Mouse (Mus musculus) forebrain, embryonic 11.5 days (tissue): Measurements from ENCODE around the gene Kcnk1. TPM values are rescaled to one million over a fixed set of nuclear protein-coding genes. Genes with fewer than 3 reads are reported as not detected.

Experiments
- ATAC-seq: fragments of 200-750 bp; cut with Nextera tagmentation; replicated peaks from 2 replicates; pipeline ENCODE4 v1.8.0; 2017; ENCODE audit warnings: moderate TSS enrichment; ENCODE audit not compliant: low FRiP score
- DNase-seq: peaks from one replicate; pipeline ENCODE4 v3.0.0-alpha.2; 2017; ENCODE audit warnings: low spot score
- H3K27ac ChIP-seq: fragments of 300-500 bp; sonication (generic); 2 replicates; pipeline ENCODE4 v1.5.1; 2014; ENCODE audit warnings: low read depth, low read length
- H3K27me3 ChIP-seq: fragments of 300-500 bp; sonication (generic); 2 replicates; pipeline ENCODE4 v1.6.1; 2014; ENCODE audit warnings: mild to moderate bottlenecking, low read length, mixed read lengths; ENCODE audit not compliant: control insufficient read depth, insufficient read depth
- H3K36me3 ChIP-seq: fragments of 300-500 bp; sonication (generic); 2 replicates; pipeline ENCODE4 v1.6.1; 2014; ENCODE audit warnings: mild to moderate bottlenecking, low read length, moderate library complexity, mixed read lengths; ENCODE audit not compliant: control insufficient read depth, insufficient read depth
- H3K4me1 ChIP-seq: fragments of 300-500 bp; sonication (generic); replicated peaks from 2 replicates; pipeline ENCODE4 v1.6.1; 2014; ENCODE audit warnings: low read length, mixed read lengths; ENCODE audit not compliant: control insufficient read depth, insufficient read depth
- H3K4me2 ChIP-seq: fragments of 300-500 bp; sonication (generic); 2 replicates; pipeline ENCODE4 v1.6.1; 2014; ENCODE audit warnings: low read depth, mild to moderate bottlenecking, low read length, moderate library complexity, mixed read lengths; ENCODE audit not compliant: severe bottlenecking
- H3K4me3 ChIP-seq: fragments of 300-500 bp; sonication (generic); 2 replicates; pipeline ENCODE4 v1.5.1; 2014; ENCODE audit warnings: low read depth, low read length
- H3K9ac ChIP-seq: fragments of 300-500 bp; sonication (generic); 2 replicates; pipeline ENCODE4 v1.6.1; 2014; ENCODE audit warnings: low read length
- H3K9me3 ChIP-seq: fragments of 300-500 bp; sonication (generic); 2 replicates; pipeline ENCODE4 v1.6.1; 2016; ENCODE audit warnings: low read length, mixed read lengths; ENCODE audit not compliant: control insufficient read depth
- WGBS: fragments of 180-500 bp; shearing (Covaris S2); extraction: QIAGEN DNeasy Blood & Tissue Kit; methylation state at CpG from one replicate; pipeline ENCODE4 v1.1.7; 2014; 5-methylcytosine and 5-hydroxymethylcytosine counted together
- polyA plus RNA-seq: library from polyadenylated mRNA; unstranded; fragments of >200 nt; fragmentation: Nextera tagmentation; extraction: Ambion mirVana; gene quantifications from 2 replicates; pipeline ENCODE4 v1.2.1, GENCODE M21; 2014

The Kcnk1 gene
- polyA plus RNA-seq, 1 experiment from 2014 or later, result 8.9 TPM

- Histone ChIP-seq H3K27ac (no peak overlapping the region), H3K4me1 (peaks cover 7% of the 10 kb centered on the region), H3K4me2 (no peak overlapping the region), H3K9me3 (no peaks in the 10 kb centered on the region), H3K4me3 (no peak overlapping the region), H3K36me3 (no peaks in the 10 kb centered on the region), H3K27me3 (no peaks in the 10 kb centered on the region), H3K9ac (no peak overlapping the region)
- ATAC-seq (no peak), DNase-seq (no peak)
- 44% methylated on average over 5 of the region's 5 CpGs for WGBS
Measured at GRCm38 (mm10) chr8:126072678-126073077, 77.7 kb downstream of the Kcnk1 start.

DNA sequence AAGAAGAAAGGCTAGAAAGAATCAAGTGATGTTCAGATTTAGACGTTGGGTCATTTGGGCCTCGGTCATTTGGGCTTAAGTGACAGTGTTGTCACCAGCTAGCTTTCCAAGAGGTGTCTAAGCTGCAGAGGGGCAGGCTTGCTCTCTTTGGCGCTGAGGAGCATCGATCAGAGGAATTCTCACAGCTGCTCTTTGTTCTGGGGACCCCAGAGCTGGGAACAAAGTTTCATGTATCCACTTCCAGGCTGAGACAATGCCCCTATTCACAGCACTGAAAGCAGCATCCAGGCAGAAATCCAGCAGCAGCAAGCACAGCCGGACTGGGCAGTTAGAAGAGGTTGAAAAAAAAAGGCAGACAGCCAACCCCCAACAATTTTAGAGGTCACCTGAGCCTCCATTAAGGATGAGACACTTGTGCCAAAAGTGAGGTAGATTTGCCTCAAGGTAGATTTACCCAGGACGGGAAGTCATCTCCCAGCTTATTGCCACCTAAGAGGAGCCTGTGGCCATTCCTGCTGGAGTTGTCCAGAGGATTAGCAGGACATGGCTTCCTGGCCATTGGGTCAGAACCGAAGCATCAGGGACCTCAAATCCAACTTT, 78.3 kb downstream of the Kcnk1 start:
- peaks cover 7% of the 10 kb centered on the region for H3K4me1 ChIP-seq
- no peaks in the 10 kb centered on the region for H3K27me3 ChIP-seq
- peak overlapping the region; percentile 21; the same call in 1 of the 2 replicates for H3K4me2 ChIP-seq
- H3K36me3 ChIP-seq, result no peaks in the 10 kb centered on the region
- WGBS, result 22% methylated on average over 7 of the region's 7 CpGs
- no peak overlapping the region for H3K4me3 ChIP-seq
- 0 out of 2 replicates have a peak overlapping the region, but pooled peaks have one; percentile 31 for H3K27ac ChIP-seq
- DNase-seq (peak; percentile 58), ATAC-seq (peak; percentile 66)
- H3K9ac ChIP-seq, result no peak overlapping the region
- H3K9me3 ChIP-seq, result no peaks in the 10 kb centered on the region

- Histone ChIP-seq H3K9me3 (no peaks in the 10 kb centered on the region), H3K36me3 (no peaks in the 10 kb centered on the region), H3K4me2 (no peak overlapping the region), H3K9ac (no peak overlapping the region), H3K4me1 (peaks cover 7% of the 10 kb centered on the region), H3K27me3 (no peaks in the 10 kb centered on the region), H3K4me3 (no peak overlapping the region), H3K27ac (no peak overlapping the region)
- no peak for ATAC-seq
- 87% methylated on average over 1 of the region's 1 CpGs for WGBS
- DNase-seq, result no peak
Measured at GRCm38 (mm10) chr8:126074111-126074510, 79.1 kb downstream of the Kcnk1 start.

- Histone ChIP-seq H3K27me3 (no peaks in the 10 kb centered on the region), H3K4me1 (peaks cover 7% of the 10 kb centered on the region), H3K27ac (no peak overlapping the region), H3K9me3 (no peaks in the 10 kb centered on the region), H3K36me3 (no peaks in the 10 kb centered on the region), H3K9ac (no peak overlapping the region), H3K4me2 (no peak overlapping the region), H3K4me3 (no peak overlapping the region)
- 17% methylated on average over 10 of the region's 10 CpGs for WGBS
- DNase-seq, result peak; percentile 90
- ATAC-seq, result no peak; the same call in 1 of the 2 replicates
Measured at GRCm38 (mm10) chr8:126075400-126075799, 80.4 kb downstream of the Kcnk1 start.

Other genes with a start within 250 kb of the Kcnk1 start
- 0.48 and 0.60 TPM in 2 replicates for gene Pcnx2, start 96.9 kb upstream of the Kcnk1 start, polyA plus RNA-seq
- gene Map3k21, start 84.7 kb upstream of the Kcnk1 start, polyA plus RNA-seq, result 0.08 TPM in 1 of 2 replicates, not detected in the other